Mouse (Mus musculus) stomach, embryonic 16.5 days (tissue): ENCODE results near the gene Mdm4. TPM values are rescaled to one million over a fixed set of nuclear protein-coding genes. Genes with fewer than 3 reads are reported as not detected.

ENCODE experiments used
- ATAC-seq: fragments of 200-750 bp; cut with Nextera tagmentation; 2 replicates; pipeline ENCODE4 v1.8.0; 2017; ENCODE audit warnings: moderate number of reproducible peaks, moderate TSS enrichment; ENCODE audit not compliant: insufficient read depth, low FRiP score
- H3K27ac ChIP-seq: fragments of 300-500 bp; sonication (generic); 2 replicates; pipeline ENCODE4 v1.5.1; 2014; ENCODE audit warnings: low read length
- H3K27me3 ChIP-seq: fragments of 300-500 bp; sonication (generic); 2 replicates; pipeline ENCODE4 v1.6.1; 2014; ENCODE audit warnings: low read length, control low read depth, mixed read lengths; ENCODE audit not compliant: control insufficient read depth, insufficient read depth
- H3K36me3 ChIP-seq: fragments of 300-500 bp; sonication (generic); 2 replicates; pipeline ENCODE4 v1.6.1; 2014; ENCODE audit warnings: low read length; ENCODE audit not compliant: control insufficient read depth, insufficient read depth
- H3K4me1 ChIP-seq: fragments of 300-500 bp; sonication (generic); 2 replicates; pipeline ENCODE4 v1.6.1; 2014; ENCODE audit warnings: low read length, control low read depth, mixed read lengths; ENCODE audit not compliant: control insufficient read depth, insufficient read depth
- H3K4me2 ChIP-seq: fragments of 300-500 bp; sonication (generic); 2 replicates; pipeline ENCODE4 v1.6.1; 2014; ENCODE audit warnings: low read depth, low read length, mixed read lengths
- H3K4me3 ChIP-seq: fragments of 300-500 bp; sonication (generic); replicated peaks from 2 replicates; pipeline ENCODE4 v1.5.1; 2014; ENCODE audit warnings: mild to moderate bottlenecking, low read length
- H3K9ac ChIP-seq: fragments of 300-500 bp; sonication (generic); 2 replicates; pipeline ENCODE4 v1.6.1; 2014; ENCODE audit warnings: low read length
- H3K9me3 ChIP-seq: fragments of 300-500 bp; sonication (generic); replicated peaks from 2 replicates; pipeline ENCODE4 v1.6.1; 2016; ENCODE audit warnings: low read length, control low read depth; ENCODE audit not compliant: control insufficient read depth
- WGBS: fragments of 180-500 bp; shearing (Covaris S2); extraction: QIAGEN DNeasy Blood & Tissue Kit; methylation state at CpG from one replicate; pipeline ENCODE4 v1.1.7; 2014; 5-methylcytosine and 5-hydroxymethylcytosine counted together
- polyA plus RNA-seq: library from polyadenylated mRNA; unstranded; fragments of >200 nt; fragmentation: Nextera tagmentation; extraction: Ambion mirVana; gene quantifications from 2 replicates; pipeline ENCODE4 v1.2.1, GENCODE M21; 2015

Gene Mdm4
- polyA plus RNA-seq, 1 experiment from 2014 or later, result 33.7 TPM

GRCm38 (mm10) chr1:132925270-132925669 lies 105.1 kb downstream of the Mdm4 start:
- Histone ChIP-seq H3K36me3 (no peaks in the 10 kb centered on the region), H3K9ac (no peak overlapping the region), H3K4me3 (no peak overlapping the region), H3K27ac (no peak overlapping the region), H3K27me3 (no peaks in the 10 kb centered on the region), H3K4me2 (no peak overlapping the region), H3K9me3 (no peaks in the 10 kb centered on the region), H3K4me1 (no peaks in the 10 kb centered on the region)
- WGBS, result 78% methylated on average over 7 of the region's 7 CpGs
- ATAC-seq, result no peak

GRCm38 (mm10) chr1:132922257-132922656 lies 108.1 kb downstream of the Mdm4 start:
- ATAC-seq, result no peak
- Histone ChIP-seq H3K4me1 (peaks cover 5% of the 10 kb centered on the region; the same call in 1 of the 2 replicates), H3K36me3 (no peaks in the 10 kb centered on the region), H3K4me2 (no peak overlapping the region), H3K27me3 (no peaks in the 10 kb centered on the region), H3K9me3 (no peaks in the 10 kb centered on the region), H3K4me3 (no peak overlapping the region), H3K27ac (no peak overlapping the region), H3K9ac (no peak overlapping the region)
- 86% methylated on average over 9 of the region's 9 CpGs for WGBS

GRCm38 (mm10) chr1:132921071-132921470 lies 109.3 kb downstream of the Mdm4 start:
- Histone ChIP-seq H3K9ac (no peak overlapping the region), H3K4me2 (no peak overlapping the region)
- no peak for ATAC-seq

GRCm38 (mm10) chr1:132919258-132919657 lies 111.1 kb downstream of the Mdm4 start:
- ATAC-seq, result no peak
- Histone ChIP-seq H3K4me1 (peaks cover 5% of the 10 kb centered on the region; the same call in 1 of the 2 replicates), H3K36me3 (no peaks in the 10 kb centered on the region), H3K4me3 (no peak overlapping the region), H3K27me3 (no peaks in the 10 kb centered on the region), H3K9ac (no peak overlapping the region), H3K27ac (no peak overlapping the region), H3K4me2 (no peak overlapping the region), H3K9me3 (no peaks in the 10 kb centered on the region)
- 87% methylated on average over 8 of the region's 8 CpGs for WGBS

More at GRCm38 (mm10) chr1:132921071-132921470, 109.3 kb downstream of the Mdm4 start:
- Histone ChIP-seq H3K4me3 (no peak overlapping the region), H3K9me3 (no peaks in the 10 kb centered on the region), H3K36me3 (no peaks in the 10 kb centered on the region), H3K4me1 (peaks cover 5% of the 10 kb centered on the region; the same call in 1 of the 2 replicates), H3K27ac (no peak overlapping the region), H3K27me3 (no peaks in the 10 kb centered on the region)
- whole genome bisulfite sequencing, result 16% methylated on average over 13 of the region's 13 CpGs

GRCm38 (mm10) chr1:132918117-132918680 lies 112.2 kb downstream of the Mdm4 start:
- ATAC-seq, result 0 out of 2 replicates have a peak, but pooled peaks have one; percentile 44
- WGBS, result 20% methylated on average over 10 of the region's 10 CpGs
- Histone ChIP-seq H3K9me3 (no peaks in the 10 kb centered on the region), H3K36me3 (no peaks in the 10 kb centered on the region), H3K4me3 (no peak overlapping the region), H3K4me1 (peaks cover 5% of the 10 kb centered on the region; the same call in 1 of the 2 replicates), H3K4me2 (no peak overlapping the region), H3K27me3 (no peaks in the 10 kb centered on the region), H3K27ac (no peak overlapping the region), H3K9ac (no peak overlapping the region)

GRCm38 (mm10) chr1:132917554-132917953 lies 112.8 kb downstream of the Mdm4 start:
- Histone ChIP-seq H3K4me2 (no peak overlapping the region), H3K4me1 (peaks cover 5% of the 10 kb centered on the region; the same call in 1 of the 2 replicates), H3K36me3 (no peaks in the 10 kb centered on the region), H3K27ac (no peak overlapping the region), H3K9ac (no peak overlapping the region), H3K9me3 (no peaks in the 10 kb centered on the region), H3K4me3 (no peak overlapping the region), H3K27me3 (no peaks in the 10 kb centered on the region)
- WGBS, result 12% methylated on average over 8 of the region's 8 CpGs
- ATAC-seq, result no peak

- Histone ChIP-seq H3K36me3 (no peaks in the 10 kb centered on the region), H3K27me3 (no peaks in the 10 kb centered on the region), H3K4me1 (peaks cover 5% of the 10 kb centered on the region; the same call in 1 of the 2 replicates), H3K4me3 (no peak overlapping the region), H3K4me2 (no peak overlapping the region), H3K9me3 (no peaks in the 10 kb centered on the region), H3K27ac (no peak overlapping the region), H3K9ac (no peak overlapping the region)
- no peak for ATAC-seq
- WGBS, result 47% methylated on average over 6 of the region's 6 CpGs
Observed at GRCm38 (mm10) chr1:132915849-132916493, 114.4 kb downstream of the Mdm4 start.

- Histone ChIP-seq H3K4me3 (no peak overlapping the region), H3K27ac (no peak overlapping the region), H3K4me1 (no peaks in the 10 kb centered on the region), H3K4me2 (no peak overlapping the region), H3K9me3 (no peaks in the 10 kb centered on the region), H3K9ac (no peak overlapping the region), H3K27me3 (no peaks in the 10 kb centered on the region), H3K36me3 (no peaks in the 10 kb centered on the region)
- WGBS, result 64% methylated on average over 11 of the region's 11 CpGs
- ATAC-seq, result no peak
Observed at GRCm38 (mm10) chr1:132910414-132911041, 119.8 kb downstream of the Mdm4 start.

GRCm38 (mm10) chr1:132909951-132910350 lies 120.4 kb downstream of the Mdm4 start:
- Histone ChIP-seq H3K4me3 (no peak overlapping the region), H3K27me3 (no peaks in the 10 kb centered on the region), H3K4me1 (no peaks in the 10 kb centered on the region), H3K9ac (no peak overlapping the region), H3K9me3 (no peaks in the 10 kb centered on the region), H3K4me2 (no peak overlapping the region), H3K27ac (no peak overlapping the region), H3K36me3 (no peaks in the 10 kb centered on the region)
- no peak for ATAC-seq
- 96% methylated on average over 1 of the region's 1 CpGs for WGBS
